Mouse (Mus musculus): ENCODE results near the gene Slc16a12. TPM values are rescaled to one million over a fixed set of nuclear protein-coding genes. Genes with fewer than 3 reads are reported as not detected.

The Slc16a12 gene
- polyA plus RNA-seq, 1 experiment = 3.8 TPM

DNA sequence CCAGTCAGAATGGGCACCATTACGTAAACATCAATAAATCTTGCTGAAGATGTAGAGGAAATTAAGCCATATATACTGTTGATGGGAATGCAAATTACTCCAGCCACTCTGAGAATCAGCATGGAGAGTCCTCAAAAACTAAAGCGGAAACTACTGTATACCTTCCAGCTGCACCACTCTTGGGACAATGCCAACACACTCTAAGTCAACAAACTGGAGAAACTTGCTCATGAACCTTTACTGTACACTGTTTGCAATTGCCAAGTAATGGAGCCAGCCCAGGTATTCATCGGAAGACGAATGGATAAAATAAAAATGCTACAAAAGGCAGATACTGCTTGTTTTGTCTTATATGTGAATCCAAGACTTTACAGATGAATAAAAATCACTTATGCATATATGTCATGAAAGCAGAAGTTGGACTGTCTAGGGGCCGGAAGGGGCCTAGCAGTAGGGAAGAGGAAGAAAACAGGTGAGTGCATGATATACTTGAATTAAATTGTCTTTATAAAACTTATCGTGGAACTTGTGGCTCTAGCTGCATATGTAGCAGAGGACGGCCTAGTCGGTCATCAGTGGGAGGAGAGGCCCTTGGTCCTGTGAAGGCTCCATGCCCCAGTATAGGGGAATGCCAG, 50.6 kb downstream of the Slc16a12 start:
- Histone ChIP-seq H3K4me1 (ENCODE audit: control insufficient read depth, insufficient read depth, low read length) (no peaks in the 10 kb centered on the region), H3K4me3 (ENCODE audit: insufficient read depth, low read length) (no peak overlapping the region), H3K27ac (ENCODE audit: insufficient read depth, low read length) (no peak overlapping the region)
- no peak for TF ChIP-seq POLR2A (IDR thresholded peaks at IDR 0.05; ENCODE audit: low read depth, low read length)
- TF ChIP-seq CTCF (IDR thresholded peaks at IDR 0.05; ENCODE audit: borderline replicate concordance, insufficient read depth, low read length) = no peak

DNA sequence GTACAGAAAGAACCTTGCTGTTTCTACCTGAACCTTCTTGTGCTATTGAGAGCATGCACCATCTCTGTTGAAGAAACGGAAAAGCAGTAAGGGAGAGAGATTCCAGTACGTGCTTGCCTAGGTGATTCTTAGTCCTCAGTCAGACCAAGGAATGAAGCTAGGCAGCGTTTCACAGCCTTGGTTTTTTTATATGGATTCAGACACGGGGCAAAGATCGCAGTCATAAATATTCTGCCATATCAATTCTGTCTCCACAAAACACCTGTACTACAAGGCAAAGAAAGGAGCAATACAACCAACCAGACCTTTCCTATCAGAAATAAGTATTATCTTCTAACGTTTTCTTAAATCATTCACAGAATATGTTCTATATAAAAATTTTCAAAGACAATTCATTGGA, 55.7 kb downstream of the Slc16a12 start:
- H3K27ac ChIP-seq (ENCODE audit: insufficient read depth, low read length) = no peak overlapping the region
- TF ChIP-seq CTCF (IDR thresholded peaks at IDR 0.05; ENCODE audit: borderline replicate concordance, insufficient read depth, low read length) (no peak), POLR2A (IDR thresholded peaks at IDR 0.05; ENCODE audit: low read depth, low read length) (no peak)
- H3K4me3 ChIP-seq (ENCODE audit: insufficient read depth, low read length) = no peak overlapping the region

DNA sequence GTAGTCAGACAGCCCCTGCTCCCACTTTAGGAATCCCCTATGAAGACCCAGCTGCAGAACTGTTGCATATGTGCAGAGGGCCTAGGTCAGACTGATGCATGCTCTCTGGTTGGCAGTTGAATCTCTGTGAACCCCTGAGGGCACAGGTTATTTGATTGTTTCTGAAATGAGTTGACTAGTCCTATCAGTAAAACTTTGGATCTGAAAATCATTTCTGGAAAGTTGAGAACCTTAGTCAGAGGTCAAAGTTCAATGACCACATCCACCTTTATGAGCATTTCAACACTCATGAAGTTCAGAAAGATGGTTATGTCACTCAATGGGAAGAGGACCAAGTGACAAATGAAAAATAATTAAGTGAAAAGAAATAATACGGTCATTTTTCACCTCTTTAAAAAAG, 61.6 kb downstream of the Slc16a12 start:
- no peak overlapping the region for H3K27ac ChIP-seq (ENCODE audit: insufficient read depth, low read length)
- TF ChIP-seq CTCF (IDR thresholded peaks at IDR 0.05; ENCODE audit: borderline replicate concordance, insufficient read depth, low read length) (no peak), POLR2A (IDR thresholded peaks at IDR 0.05; ENCODE audit: low read depth, low read length) (no peak)
- H3K4me1 ChIP-seq (ENCODE audit: control insufficient read depth, insufficient read depth, low read length) = no peaks in the 10 kb centered on the region
- H3K4me3 ChIP-seq (ENCODE audit: insufficient read depth, low read length) = no peak overlapping the region

More for the DNA sequence above, 55.7 kb downstream of the Slc16a12 start:
- H3K4me1 ChIP-seq (ENCODE audit: control insufficient read depth, insufficient read depth, low read length) = no peaks in the 10 kb centered on the region

DNA sequence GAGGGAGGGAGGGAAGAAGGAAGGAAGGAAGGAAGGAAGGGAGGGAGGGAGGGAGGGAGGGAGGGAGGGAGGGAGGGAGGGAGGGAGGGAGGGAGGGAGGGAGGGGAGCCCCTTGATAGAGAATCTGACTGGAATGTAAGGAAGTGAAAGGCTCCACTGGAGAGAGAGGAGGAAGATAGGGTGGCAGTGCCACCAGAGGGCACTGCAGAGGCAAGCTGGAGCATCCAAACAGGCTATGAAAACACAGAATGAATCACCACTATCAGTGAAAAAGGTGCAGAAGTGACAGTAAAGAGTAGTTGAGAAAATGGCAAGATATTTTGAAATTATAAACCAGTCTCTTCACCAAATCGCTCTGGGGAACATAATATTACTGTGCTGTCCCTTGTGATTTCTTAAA, 62.2 kb downstream of the Slc16a12 start:
- H3K4me3 ChIP-seq (ENCODE audit: insufficient read depth, low read length) = no peak overlapping the region
- H3K4me1 ChIP-seq (ENCODE audit: control insufficient read depth, insufficient read depth, low read length) = no peaks in the 10 kb centered on the region
- H3K27ac ChIP-seq (ENCODE audit: insufficient read depth, low read length) = no peak overlapping the region
- no peak for TF ChIP-seq POLR2A (IDR thresholded peaks at IDR 0.05; ENCODE audit: low read depth, low read length)
- peak; percentile 69 for TF ChIP-seq CTCF (IDR thresholded peaks at IDR 0.05; ENCODE audit: borderline replicate concordance, insufficient read depth, low read length)

DNA sequence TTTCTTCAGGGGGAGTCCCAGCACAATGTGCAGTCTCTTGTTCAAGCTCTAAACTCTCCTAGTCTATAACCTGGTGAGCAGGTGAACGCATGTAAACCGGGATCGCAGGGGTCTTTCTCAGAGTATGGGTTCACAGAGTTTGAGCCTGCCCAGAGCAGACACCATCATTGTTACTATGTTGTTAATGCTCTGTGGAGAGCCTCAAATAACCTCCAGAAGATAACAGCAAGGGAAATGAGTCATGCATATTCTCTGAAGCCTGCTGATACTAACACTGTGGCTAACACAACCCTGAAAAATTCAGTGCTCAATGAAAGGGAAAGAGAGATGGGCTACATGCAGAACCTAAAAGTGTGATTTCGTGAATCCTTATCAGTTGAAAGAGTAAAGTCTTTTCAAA, 68.7 kb downstream of the Slc16a12 start:
- no peak overlapping the region for H3K27ac ChIP-seq (ENCODE audit: insufficient read depth, low read length)
- TF ChIP-seq CTCF (IDR thresholded peaks at IDR 0.05; ENCODE audit: borderline replicate concordance, insufficient read depth, low read length) = no peak
- no peak for TF ChIP-seq POLR2A (IDR thresholded peaks at IDR 0.05; ENCODE audit: low read depth, low read length)
- no peaks in the 10 kb centered on the region for H3K4me1 ChIP-seq (ENCODE audit: control insufficient read depth, insufficient read depth, low read length)
- no peak overlapping the region for H3K4me3 ChIP-seq (ENCODE audit: insufficient read depth, low read length)

DNA sequence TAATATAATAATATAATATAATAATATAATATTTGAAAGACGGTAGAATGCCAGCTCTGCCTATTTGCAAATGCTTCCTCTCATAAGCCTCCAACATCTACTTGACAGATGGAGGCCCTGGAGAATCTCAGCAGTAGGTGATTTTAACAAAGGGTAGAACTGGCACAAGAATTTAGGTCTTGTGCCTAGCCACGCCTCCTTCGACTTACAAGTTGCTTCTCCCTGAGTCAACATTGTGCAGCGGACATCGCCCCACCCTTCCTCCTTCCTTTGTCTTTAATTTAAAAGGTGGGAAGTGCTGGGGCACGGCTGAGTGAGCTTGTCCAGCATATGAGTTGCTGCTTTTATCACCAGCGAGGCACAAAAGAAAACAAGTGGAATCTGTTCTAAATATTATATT, 73.6 kb downstream of the Slc16a12 start:
- Histone ChIP-seq H3K27ac (ENCODE audit: insufficient read depth, low read length) (no peak overlapping the region), H3K4me1 (ENCODE audit: control insufficient read depth, insufficient read depth, low read length) (no peaks in the 10 kb centered on the region), H3K4me3 (ENCODE audit: insufficient read depth, low read length) (no peak overlapping the region)
- no peak for TF ChIP-seq CTCF (IDR thresholded peaks at IDR 0.05; ENCODE audit: borderline replicate concordance, insufficient read depth, low read length)
- no peak for TF ChIP-seq POLR2A (IDR thresholded peaks at IDR 0.05; ENCODE audit: low read depth, low read length)

DNA sequence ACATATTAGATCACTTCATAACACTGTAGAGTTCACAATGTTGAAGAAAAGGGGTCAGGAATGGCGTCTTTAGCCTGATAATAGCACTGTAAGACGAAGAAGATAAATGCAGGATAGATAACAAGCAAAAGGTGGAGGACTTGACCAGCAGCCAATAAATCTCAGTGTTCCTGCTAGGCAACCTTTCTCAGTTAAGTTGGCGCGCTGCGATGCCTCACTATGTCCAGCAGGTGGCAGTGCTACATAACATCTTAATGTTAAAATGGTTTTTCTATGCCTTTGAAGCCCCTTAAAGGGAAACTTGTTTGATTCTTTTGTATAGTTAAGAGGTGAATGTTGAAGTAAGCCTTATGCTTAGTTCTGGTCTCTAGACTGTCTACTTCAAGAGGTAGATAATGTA, 81.0 kb downstream of the Slc16a12 start:
- Histone ChIP-seq H3K4me3 (ENCODE audit: insufficient read depth, low read length) (no peak overlapping the region), H3K4me1 (ENCODE audit: control insufficient read depth, insufficient read depth, low read length) (no peaks in the 10 kb centered on the region), H3K27ac (ENCODE audit: insufficient read depth, low read length) (no peak overlapping the region)
- no peak for TF ChIP-seq POLR2A (IDR thresholded peaks at IDR 0.05; ENCODE audit: low read depth, low read length)
- peak; percentile 90; the same call in 1 of the 2 replicates for TF ChIP-seq CTCF (IDR thresholded peaks at IDR 0.05; ENCODE audit: borderline replicate concordance, insufficient read depth, low read length)

DNA sequence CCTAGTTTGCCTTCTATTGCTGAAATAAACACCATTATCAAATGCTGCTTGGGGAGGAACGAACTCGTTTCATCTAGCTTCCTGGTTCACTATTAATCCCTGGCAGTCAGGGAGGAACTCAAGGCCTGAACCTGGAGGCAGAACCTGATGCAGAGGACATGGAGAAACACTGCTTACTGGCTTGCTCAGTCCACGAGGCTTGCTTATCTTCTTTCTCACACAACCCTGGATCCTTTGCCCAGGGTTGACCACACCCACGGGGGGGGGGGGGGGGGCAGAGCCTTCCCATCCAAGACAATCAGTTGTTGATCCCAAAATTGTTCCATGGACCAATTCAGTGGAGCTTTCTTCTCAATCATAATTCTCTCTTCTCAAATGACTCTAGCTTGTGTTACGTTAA, 84.3 kb downstream of the Slc16a12 start:
- no peaks in the 10 kb centered on the region for H3K4me1 ChIP-seq (ENCODE audit: control insufficient read depth, insufficient read depth, low read length)
- no peak overlapping the region for H3K27ac ChIP-seq (ENCODE audit: insufficient read depth, low read length)
- no peak overlapping the region for H3K4me3 ChIP-seq (ENCODE audit: insufficient read depth, low read length)
- TF ChIP-seq POLR2A (IDR thresholded peaks at IDR 0.05; ENCODE audit: low read depth, low read length) (no peak), CTCF (IDR thresholded peaks at IDR 0.05; ENCODE audit: borderline replicate concordance, insufficient read depth, low read length) (no peak)

DNA sequence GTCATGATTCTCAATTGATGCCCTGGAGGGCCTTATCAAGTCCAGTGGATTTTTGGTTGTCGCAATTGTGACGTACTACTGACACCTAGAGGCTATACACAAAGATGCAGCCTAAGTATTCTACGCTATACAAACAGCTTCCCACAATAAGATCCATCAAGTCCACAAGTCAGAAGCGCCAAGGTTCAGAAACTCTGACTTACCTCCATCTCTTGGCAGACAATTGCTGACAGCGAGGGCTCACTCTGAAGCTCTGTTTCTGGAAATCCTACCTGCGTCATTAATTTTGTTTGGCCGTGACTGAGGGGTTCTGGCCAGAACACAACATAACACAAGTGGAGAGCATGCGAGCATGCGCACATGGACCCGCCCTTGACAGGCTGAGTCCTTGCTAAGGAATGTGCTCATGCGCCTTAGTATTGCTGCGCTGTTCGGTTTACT, 85.0 kb downstream of the Slc16a12 start:
- TF ChIP-seq CTCF (IDR thresholded peaks at IDR 0.05; ENCODE audit: borderline replicate concordance, insufficient read depth, low read length) (no peak), POLR2A (IDR thresholded peaks at IDR 0.05; ENCODE audit: low read depth, low read length) (no peak)
- no peaks in the 10 kb centered on the region for H3K4me1 ChIP-seq (ENCODE audit: control insufficient read depth, insufficient read depth, low read length)
- peak overlapping the region; percentile 57 for H3K4me3 ChIP-seq (ENCODE audit: insufficient read depth, low read length)
- no peak overlapping the region for H3K27ac ChIP-seq (ENCODE audit: insufficient read depth, low read length)

DNA sequence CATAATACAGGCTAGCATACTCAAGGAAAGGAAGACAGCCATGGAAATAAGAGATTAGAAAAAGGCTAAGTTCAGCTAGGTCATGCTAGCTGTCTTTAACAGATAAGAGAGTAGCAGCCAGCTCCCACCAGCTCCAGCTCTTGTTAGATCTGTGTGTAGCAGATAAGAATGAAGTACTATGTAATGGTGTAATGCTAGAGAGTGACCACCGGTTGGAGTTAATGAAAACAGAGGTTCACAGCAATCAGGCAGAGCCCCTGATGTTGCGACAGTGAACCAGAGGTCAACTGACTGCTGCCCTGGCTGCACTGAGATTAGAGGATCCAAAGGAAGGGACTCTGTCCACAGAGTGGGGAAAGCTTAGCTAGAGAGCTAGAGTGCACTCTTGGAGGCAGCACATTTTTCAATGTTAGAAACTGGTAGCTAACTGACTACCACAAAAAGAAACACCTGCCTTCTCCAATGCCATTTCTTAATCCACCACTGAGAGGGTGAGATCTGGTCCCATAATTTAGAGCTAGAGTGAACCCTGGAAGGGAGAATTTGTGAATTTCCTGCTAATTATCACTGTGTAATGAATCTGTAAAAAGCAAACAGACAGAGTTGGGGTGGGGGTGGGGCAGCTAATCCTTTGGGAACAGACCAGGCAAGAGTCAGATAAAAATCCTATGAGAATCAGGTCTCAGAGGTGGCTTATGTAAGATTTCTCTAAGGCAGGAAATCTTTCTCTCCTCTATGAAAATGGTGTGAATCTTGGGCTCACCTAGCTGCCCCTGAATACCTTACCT, 90.4 kb downstream of the Slc16a12 start:
- no peaks in the 10 kb centered on the region for H3K4me1 ChIP-seq (ENCODE audit: control insufficient read depth, insufficient read depth, low read length)
- no peak for TF ChIP-seq POLR2A (IDR thresholded peaks at IDR 0.05; ENCODE audit: low read depth, low read length)
- no peak for TF ChIP-seq CTCF (IDR thresholded peaks at IDR 0.05; ENCODE audit: borderline replicate concordance, insufficient read depth, low read length)
- no peak overlapping the region for H3K4me3 ChIP-seq (ENCODE audit: insufficient read depth, low read length)
- no peak overlapping the region for H3K27ac ChIP-seq (ENCODE audit: insufficient read depth, low read length)

Measured in embryonic fibroblast, embryonic 13.5 days (primary cell).